Mouse (Mus musculus) liver, embryonic 15.5 days (tissue): ENCODE measurements around the gene B4galnt4. TPM values are rescaled to one million over a fixed set of nuclear protein-coding genes. Genes with fewer than 3 reads are reported as not detected.
A peak's percentile ranks its signal among the peaks of the same experiment; 100 is the strongest.

Experiments
- ATAC-seq: fragments of 200-750 bp; cut with Nextera tagmentation; 2 replicates; pipeline ENCODE4 v1.8.0; 2017; ENCODE audit warnings: moderate number of reproducible peaks, mild to moderate bottlenecking, moderate library complexity; ENCODE audit not compliant: insufficient read depth
- H3K27ac ChIP-seq: fragments of 300-500 bp; sonication (generic); replicated peaks from 2 replicates; pipeline ENCODE4 v1.5.1; 2015; ENCODE audit warnings: mild to moderate bottlenecking, inconsistent platforms
- H3K27me3 ChIP-seq: fragments of 300-500 bp; sonication (generic); 2 replicates; pipeline ENCODE4 v1.6.1; 2015; ENCODE audit warnings: mild to moderate bottlenecking, inconsistent platforms
- H3K36me3 ChIP-seq: fragments of 300-500 bp; sonication (generic); replicated peaks from 2 replicates; pipeline ENCODE4 v1.6.1; 2015; ENCODE audit warnings: moderate library complexity, mild to moderate bottlenecking, inconsistent platforms
- H3K4me1 ChIP-seq: fragments of 300-500 bp; sonication (generic); replicated peaks from 2 replicates; pipeline ENCODE4 v1.6.1; 2015; ENCODE audit warnings: inconsistent platforms
- H3K4me2 ChIP-seq: fragments of 300-500 bp; sonication (generic); 2 replicates; pipeline ENCODE4 v1.6.1; 2015; ENCODE audit warnings: moderate library complexity, mild to moderate bottlenecking, inconsistent platforms
- H3K4me3 ChIP-seq: fragments of 300-500 bp; sonication (generic); replicated peaks from 2 replicates; pipeline ENCODE4 v1.5.1; 2015; ENCODE audit warnings: mild to moderate bottlenecking, inconsistent platforms
- H3K9ac ChIP-seq: fragments of 300-500 bp; sonication (generic); 2 replicates; pipeline ENCODE4 v1.6.1; 2015; ENCODE audit warnings: moderate library complexity, mild to moderate bottlenecking, inconsistent platforms
- H3K9me3 ChIP-seq: fragments of 300-500 bp; sonication (generic); replicated peaks from 2 replicates; pipeline ENCODE4 v1.6.1; 2016; ENCODE audit warnings: inconsistent platforms
- WGBS: fragments of 180-500 bp; shearing (Covaris S2); methylation state at CpG from one replicate; pipeline ENCODE4 v1.1.7; 2015; ENCODE audit warnings: mixed read lengths; ENCODE audit not compliant: insufficient replicate concordance; 5-methylcytosine and 5-hydroxymethylcytosine counted together
- polyA plus RNA-seq: library from polyadenylated mRNA; unstranded; fragments of >200 nt; fragmentation: Nextera tagmentation; extraction: Ambion mirVana; gene quantifications from 2 replicates; pipeline ENCODE4 v1.2.1, GENCODE M21; 2015

The B4galnt4 gene
- polyA plus RNA-seq, 1 experiment from 2014 or later = 0.45 TPM

DNA sequence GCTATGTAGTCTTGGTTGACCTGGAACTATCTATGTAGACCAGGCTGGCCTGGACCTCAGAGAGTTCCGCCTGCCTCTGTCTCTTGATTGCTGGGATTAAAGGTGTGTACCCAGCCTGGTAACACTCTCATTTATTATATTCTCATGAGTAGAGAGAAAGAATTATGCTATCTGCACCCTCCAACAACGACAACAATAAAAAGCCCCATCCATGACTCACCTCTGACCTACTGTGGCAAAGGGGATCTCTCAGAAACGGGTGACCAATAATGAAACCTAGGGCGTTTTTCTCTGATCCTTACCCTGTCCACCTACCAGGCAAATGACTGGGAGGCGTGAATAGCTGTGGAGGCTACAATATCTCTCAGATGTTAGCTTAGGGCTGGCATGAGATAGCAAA lies 36.3 kb downstream of the B4galnt4 start:
- WGBS = 53% methylated on average over 5 of the region's 5 CpGs
- H3K27ac ChIP-seq = peak overlapping the region; percentile 86; the same call in 1 of the 2 replicates

GRCm38 (mm10) chr7:141099911-141100691 lies 39.2 kb downstream of the B4galnt4 start, which contains the start of gene Sigirr:
Gene Sigirr (minus strand): TSS chr7:141100572.
- Histone ChIP-seq H3K27ac (0 out of 2 replicates have a peak within 1 kb of the TSS, but pooled peaks have one; percentile 19), H3K9me3 (no peaks in the 10 kb centered on the region), H3K27me3 (peaks cover 35% of the 10 kb centered on the region), H3K4me2 (peak within 1 kb of the TSS; percentile 83), H3K36me3 (no peaks in the 10 kb centered on the region), H3K4me1 (peaks cover 56% of the 10 kb centered on the region), H3K4me3 (peak within 1 kb of the TSS; percentile 52), H3K9ac (peak within 1 kb of the TSS; percentile 46)
- WGBS = 4% methylated on average over 56 of the region's 56 CpGs
- ATAC-seq = peak; percentile 10; the same call in 1 of the 2 replicates

More for the DNA sequence above, 36.3 kb downstream of the B4galnt4 start:
- Histone ChIP-seq H3K4me3 (no peak overlapping the region; the same call in 1 of the 2 replicates), H3K36me3 (no peaks in the 10 kb centered on the region), H3K9me3 (no peaks in the 10 kb centered on the region), H3K9ac (no peak overlapping the region), H3K4me1 (peaks cover 64% of the 10 kb centered on the region), H3K4me2 (peak overlapping the region; percentile 51; the same call in 1 of the 2 replicates), H3K27me3 (peaks cover 35% of the 10 kb centered on the region)
- ATAC-seq = no peak

DNA sequence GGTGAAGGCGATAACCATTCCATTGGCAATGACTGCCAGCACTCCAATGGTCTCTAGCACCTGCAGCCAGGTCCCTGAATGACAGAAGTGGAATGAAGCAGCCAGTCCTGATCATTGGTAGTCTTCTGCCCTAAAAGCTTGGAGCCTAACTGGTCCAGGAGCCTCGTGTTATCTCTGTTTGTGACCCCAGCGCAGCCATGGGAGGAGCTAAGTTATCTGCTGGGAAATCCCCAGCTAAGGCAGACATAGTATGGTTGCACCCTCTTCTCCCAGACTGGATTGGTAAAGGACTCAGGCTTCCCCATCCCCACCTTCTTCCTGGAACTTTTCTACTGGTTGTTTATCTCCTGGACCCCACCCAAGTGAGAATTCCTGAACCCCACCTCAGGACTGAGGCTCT lies 42.3 kb downstream of the B4galnt4 start:
- no peak overlapping the region for H3K4me3 ChIP-seq
- ATAC-seq = peak; percentile 69
- H3K4me2 ChIP-seq = no peak overlapping the region; the same call in 1 of the 2 replicates
- H3K4me1 ChIP-seq = peaks cover 32% of the 10 kb centered on the region
- no peaks in the 10 kb centered on the region for H3K9me3 ChIP-seq
- WGBS = 38% methylated on average over 3 of the region's 3 CpGs
- H3K27me3 ChIP-seq = peaks cover 48% of the 10 kb centered on the region
- H3K36me3 ChIP-seq = no peaks in the 10 kb centered on the region
- H3K9ac ChIP-seq = no peak overlapping the region
- peak overlapping the region; percentile 38; the same call in 1 of the 2 replicates for H3K27ac ChIP-seq

- Histone ChIP-seq H3K9me3 (no peaks in the 10 kb centered on the region), H3K4me1 (peaks cover 53% of the 10 kb centered on the region), H3K27me3 (peaks cover 13% of the 10 kb centered on the region), H3K9ac (no peak overlapping the region), H3K4me3 (no peak overlapping the region), H3K27ac (no peak overlapping the region), H3K36me3 (no peaks in the 10 kb centered on the region), H3K4me2 (no peak overlapping the region)
- WGBS = 75% methylated on average over 9 of the region's 9 CpGs
- peak; percentile 30; the same call in 1 of the 2 replicates for ATAC-seq
Observed at GRCm38 (mm10) chr7:141115874-141116273, 55.0 kb downstream of the B4galnt4 start.

GRCm38 (mm10) chr7:141117636-141118035 lies 56.7 kb downstream of the B4galnt4 start, which contains the start of gene Ano9:
Gene Ano9 (minus strand): TSS chr7:141117806.
- WGBS = 42% methylated on average over 9 of the region's 9 CpGs
- H3K27ac ChIP-seq = 0 out of 2 replicates have a peak within 1 kb of the TSS, but pooled peaks have one; percentile 1
- H3K9ac ChIP-seq = no peak within 1 kb of the TSS
- peak within 1 kb of the TSS; percentile 0; the same call in 1 of the 2 replicates for H3K4me2 ChIP-seq
- no peak within 1 kb of the TSS for H3K4me3 ChIP-seq
- H3K9me3 ChIP-seq = no peaks in the 10 kb centered on the region
- H3K4me1 ChIP-seq = peaks cover 69% of the 10 kb centered on the region
- no peak for ATAC-seq
- H3K27me3 ChIP-seq = peaks cover 10% of the 10 kb centered on the region; the same call in 1 of the 2 replicates
- no peaks in the 10 kb centered on the region for H3K36me3 ChIP-seq

GRCm38 (mm10) chr7:141119487-141119886 lies 58.6 kb downstream of the B4galnt4 start:
- H3K27ac ChIP-seq = peak overlapping the region; percentile 78
- H3K27me3 ChIP-seq = 0 out of 2 replicates have a peak, but pooled peaks cover 5% of the 10 kb centered on the region
- no peaks in the 10 kb centered on the region for H3K36me3 ChIP-seq
- no peaks in the 10 kb centered on the region for H3K9me3 ChIP-seq
- no peak overlapping the region for H3K9ac ChIP-seq
- no peak overlapping the region for H3K4me3 ChIP-seq
- WGBS = 45% methylated on average over 3 of the region's 3 CpGs
- peaks cover 84% of the 10 kb centered on the region for H3K4me1 ChIP-seq
- no peak overlapping the region for H3K4me2 ChIP-seq
- no peak for ATAC-seq

DNA sequence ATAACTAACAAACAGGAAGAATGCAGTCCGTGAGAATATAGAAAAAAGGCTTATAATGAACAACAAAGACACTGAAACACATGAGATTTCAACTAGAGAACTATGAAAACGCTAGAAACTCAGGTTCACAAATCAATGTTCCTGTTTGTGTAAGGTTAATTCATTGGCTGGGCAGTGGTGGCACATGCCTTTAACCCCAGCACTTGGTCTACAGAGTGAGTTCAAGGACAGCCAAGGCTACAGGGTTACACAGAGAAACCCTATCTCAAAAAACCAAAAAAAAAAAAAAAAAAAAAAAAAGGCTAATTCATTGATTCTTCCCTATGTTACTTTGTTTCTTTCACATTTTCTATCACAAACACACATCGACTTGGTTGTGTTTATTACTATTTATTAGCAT lies 59.7 kb downstream of the B4galnt4 start:
- Histone ChIP-seq H3K4me3 (no peak overlapping the region), H3K9me3 (no peaks in the 10 kb centered on the region), H3K27me3 (0 out of 2 replicates have a peak, but pooled peaks cover 5% of the 10 kb centered on the region), H3K27ac (peak overlapping the region; percentile 78), H3K36me3 (no peaks in the 10 kb centered on the region), H3K4me2 (no peak overlapping the region), H3K4me1 (peaks cover 93% of the 10 kb centered on the region), H3K9ac (no peak overlapping the region)
- ATAC-seq = no peak
- WGBS = 61% methylated on average over 3 of the region's 3 CpGs

- Histone ChIP-seq H3K27ac (peak overlapping the region; percentile 78), H3K9me3 (no peaks in the 10 kb centered on the region), H3K4me2 (no peak overlapping the region), H3K9ac (no peak overlapping the region), H3K4me3 (no peak overlapping the region), H3K4me1 (peaks cover 92% of the 10 kb centered on the region), H3K27me3 (0 out of 2 replicates have a peak, but pooled peaks cover 5% of the 10 kb centered on the region), H3K36me3 (no peaks in the 10 kb centered on the region)
- no peak for ATAC-seq
- WGBS = 63% methylated on average over 5 of the region's 5 CpGs
Observed at GRCm38 (mm10) chr7:141121051-141121531, 60.2 kb downstream of the B4galnt4 start.

Other genes with a start within 250 kb of the B4galnt4 start
- gene Zfp941, start 238.9 kb upstream of the B4galnt4 start, polyA plus RNA-seq = 0.18 and 0.20 TPM in 2 replicates
- gene Urah, start 226.1 kb upstream of the B4galnt4 start, polyA plus RNA-seq = 24.7 and 26.8 TPM in 2 replicates
- not detected in 2 replicates for gene Scgb1c1, start 215.6 kb upstream of the B4galnt4 start, polyA plus RNA-seq
- gene Odf3, start 213.3 kb upstream of the B4galnt4 start, polyA plus RNA-seq = not detected in 2 replicates
- gene Gm45785, start 204.8 kb upstream of the B4galnt4 start, polyA plus RNA-seq = not detected in 2 replicates
- 20.9 and 23.3 TPM in 2 replicates for gene Ric8a, start 204.1 kb upstream of the B4galnt4 start, polyA plus RNA-seq
- 18.7 and 20.3 TPM in 2 replicates for gene Bet1l, start 203.5 kb upstream of the B4galnt4 start, polyA plus RNA-seq
- 133 TPM in 2 replicates for gene Psmd13, start 179.1 kb upstream of the B4galnt4 start, polyA plus RNA-seq
- gene Sirt3, start 178.8 kb upstream of the B4galnt4 start, polyA plus RNA-seq = 20.0 and 21.5 TPM in 2 replicates
- gene Cox8b, start 160.7 kb upstream of the B4galnt4 start, polyA plus RNA-seq = 2.5 and 3.6 TPM in 2 replicates
- 4.8 and 7.0 TPM in 2 replicates for gene Nlrp6, start 140.2 kb upstream of the B4galnt4 start, polyA plus RNA-seq
- gene Pgghg, start 119.7 kb upstream of the B4galnt4 start, polyA plus RNA-seq = 6.0 and 6.6 TPM in 2 replicates
- 0.39 and 0.68 TPM in 2 replicates for gene Ifitm5, start 110.8 kb upstream of the B4galnt4 start, polyA plus RNA-seq
- not detected in 2 replicates for gene Gm45717, start 105.2 kb upstream of the B4galnt4 start, polyA plus RNA-seq
- gene Ifitm2, start 105.1 kb upstream of the B4galnt4 start, polyA plus RNA-seq = 384 and 401 TPM in 2 replicates
- gene Ifitm1, start 93.9 kb upstream of the B4galnt4 start, polyA plus RNA-seq = 21.3 TPM in 2 replicates
- 84.9 and 98.1 TPM in 2 replicates for gene Ifitm3, start 50.3 kb upstream of the B4galnt4 start, polyA plus RNA-seq
- gene Ifitm6, start 43.2 kb upstream of the B4galnt4 start, polyA plus RNA-seq = 23.2 and 25.7 TPM in 2 replicates
- gene Gm17387, start 32.0 kb upstream of the B4galnt4 start, polyA plus RNA-seq = not detected in 2 replicates
- gene Pkp3, start 17.1 kb downstream of the B4galnt4 start, polyA plus RNA-seq = 0.54 and 0.84 TPM in 2 replicates
- 22.1 and 28.1 TPM in 2 replicates for gene Sigirr, start 39.5 kb downstream of the B4galnt4 start, polyA plus RNA-seq
- 0.99 and 1.5 TPM in 2 replicates for gene Ano9, start 56.7 kb downstream of the B4galnt4 start, polyA plus RNA-seq
- gene Ptdss2, start 61.3 kb downstream of the B4galnt4 start, polyA plus RNA-seq = 138 and 140 TPM in 2 replicates
- 64.3 and 76.1 TPM in 2 replicates for gene Rnh1, start 111.8 kb downstream of the B4galnt4 start, polyA plus RNA-seq
- 83.0 and 98.2 TPM in 2 replicates for gene Hras, start 132.9 kb downstream of the B4galnt4 start, polyA plus RNA-seq
- 11.0 and 12.1 TPM in 2 replicates for gene Lrrc56, start 133.1 kb downstream of the B4galnt4 start, polyA plus RNA-seq
- gene Lmntd2, start 153.0 kb downstream of the B4galnt4 start, polyA plus RNA-seq = 0.60 and 0.91 TPM in 2 replicates
- 27.3 and 33.4 TPM in 2 replicates for gene Rassf7, start 154.8 kb downstream of the B4galnt4 start, polyA plus RNA-seq
- gene Phrf1, start 167.7 kb downstream of the B4galnt4 start, polyA plus RNA-seq = 26.7 and 32.6 TPM in 2 replicates
- 10.7 and 12.8 TPM in 2 replicates for gene Irf7, start 205.4 kb downstream of the B4galnt4 start, polyA plus RNA-seq
- gene Cdhr5, start 215.7 kb downstream of the B4galnt4 start, polyA plus RNA-seq = 0.46 and 0.47 TPM in 2 replicates
- gene Sct, start 218.0 kb downstream of the B4galnt4 start, polyA plus RNA-seq = 0.35 and 0.47 TPM in 2 replicates
- gene Drd4, start 230.9 kb downstream of the B4galnt4 start, polyA plus RNA-seq = not detected in 2 replicates